In the genomic region with DNA sequence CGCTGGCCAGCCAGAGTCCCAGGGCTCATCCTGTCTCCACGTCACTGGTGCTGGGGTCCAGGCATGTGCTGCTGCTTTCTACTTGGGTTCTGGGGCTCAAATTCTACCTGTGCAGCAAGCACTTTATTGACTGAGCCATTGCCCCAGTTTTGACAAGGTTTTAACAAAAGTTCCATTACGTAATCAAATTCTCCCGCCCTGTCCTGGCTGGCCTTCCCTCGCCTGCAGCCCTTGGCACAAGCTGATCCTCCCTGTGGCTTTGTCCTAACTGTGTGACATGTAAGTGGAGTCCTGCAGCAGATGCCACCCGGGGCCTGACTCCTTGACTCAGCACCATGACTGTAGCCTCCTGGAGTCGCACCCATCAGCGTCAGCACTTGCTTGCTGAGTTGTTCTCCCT, we compare ENCODE assay signal across 22 mouse cellular contexts. TPM values are rescaled to one million over a fixed set of nuclear protein-coding genes. Genes with fewer than 3 reads are reported as not detected.
DNase-seq lines count a peak whose midpoint lies in the region; ATAC-seq and TF ChIP-seq lines count a peak whose summit lies in the region.
"Had no signal": no experiment of that assay in that cellular context is flagged by ENCODE, and none has a peak within 500 bp of the region (broad histone marks: within the 10 kb centered on the region; RNA-seq: fewer than 3 reads in every experiment).

No protein-coding gene starts in this region.

- peak; percentile 43 for DNase-seq in gastrocnemius, adult 2 months
- DNase-seq in gastrocnemius, postnatal 36 days, result no peak
- no peak for DNase-seq in lung, postnatal 4 days
- peak; percentile 57 for DNase-seq in adrenal gland, postnatal 10 days
- DNase-seq in embryo, embryonic 11 days, result no peak
- DNase-seq in thymus, postnatal 10 days (ENCODE audit: low spot score in 2 of 2), result no peak
- DNase-seq: gastrocnemius, postnatal 10 days; heart, postnatal 14 days; kidney, adult 18-20 months; layer of hippocampus, adult 9-11 months; retina, postnatal 1 day; right cerebral cortex, postnatal 25 days; thymus, postnatal 25 days had no signal

- intact Hi-C loops in gastrocnemius, adult 2 months (cut with DNase I), result no loop called here
- intact Hi-C loops in gastrocnemius, postnatal 36 days (cut with DNase I), result no loop called here

- H3K36me3 ChIP-seq in lung, embryonic 15.5 days, result no peaks in the 10 kb centered on the region
- H3K36me3 ChIP-seq: heart, embryonic 13.5 days; hindbrain, embryonic 12.5 days; midbrain, embryonic 15.5 days; neural tube, embryonic 13.5 days had no signal

- no peaks in the 10 kb centered on the region for H3K9me3 ChIP-seq in lung, embryonic 15.5 days
- H3K9me3 ChIP-seq: heart, embryonic 13.5 days; hindbrain, embryonic 12.5 days; midbrain, embryonic 15.5 days; neural tube, embryonic 13.5 days had no signal

- 0 out of 2 replicates have a peak, but pooled peaks cover 5% of the 10 kb centered on the region for H3K27me3 ChIP-seq in lung, embryonic 15.5 days

- 0 out of 2 replicates have a peak, but pooled peaks have one; percentile 36 for ATAC-seq in lung, embryonic 15.5 days (ENCODE audit: borderline replicate concordance, extremely low read depth, low FRiP score, low TSS enrichment)
- ATAC-seq: activated CD4-positive, CD25-positive, alpha-beta regulatory T cell, adult 4 months; forebrain, embryonic 14.5 days; midbrain, embryonic 15.5 days had no signal

- no peak for TF ChIP-seq CTCF in gastrocnemius, adult 2 months (IDR thresholded peaks at IDR 0.05)

- no peak overlapping the region for H3K4me2 ChIP-seq in lung, embryonic 15.5 days
- H3K4me2 ChIP-seq: heart, embryonic 13.5 days; hindbrain, embryonic 12.5 days; midbrain, embryonic 15.5 days; neural tube, embryonic 13.5 days had no signal

- no peak overlapping the region for H3K9ac ChIP-seq in lung, embryonic 15.5 days
- H3K9ac ChIP-seq: heart, embryonic 13.5 days; hindbrain, embryonic 12.5 days; midbrain, embryonic 15.5 days; neural tube, embryonic 13.5 days had no signal

- H3K27ac ChIP-seq in gastrocnemius, adult 2 months, result no peak overlapping the region
- no peak overlapping the region for H3K27ac ChIP-seq in lung, embryonic 15.5 days
- H3K27ac ChIP-seq: heart, embryonic 13.5 days; hindbrain, embryonic 12.5 days; macrophage; midbrain, embryonic 15.5 days; neural tube, embryonic 13.5 days had no signal

- WGBS in lung, embryonic 15.5 days, result 58% methylated on average over 8 of the region's 8 CpGs

- no peak overlapping the region for H3K4me3 ChIP-seq in gastrocnemius, adult 2 months
- no peak overlapping the region for H3K4me3 ChIP-seq in lung, embryonic 15.5 days
- H3K4me3 ChIP-seq: heart, embryonic 13.5 days; hindbrain, embryonic 12.5 days; midbrain, embryonic 15.5 days; myocyte; neural tube, embryonic 13.5 days had no signal

- no peaks in the 10 kb centered on the region for H3K4me1 ChIP-seq in lung, embryonic 15.5 days
- H3K4me1 ChIP-seq: heart, embryonic 13.5 days; hindbrain, embryonic 12.5 days; midbrain, embryonic 15.5 days; neural tube, embryonic 13.5 days had no signal

RNA-seq across cellular contexts. Expression of a gene that starts 16.3 kb away (rescaled TPM):
- total RNA-seq in gastrocnemius, adult 2 months (2021), result 1 to 10 TPM; 1.2 to 4.7 TPM
- 10 to 100 TPM in 1 of 2 experiments, 1 to 10 TPM in 1; 8.7 to 11.1 TPM for total RNA-seq in gastrocnemius, postnatal 36 days (2021)
- 10.9 and 13.1 TPM in 2 replicates for polyA plus RNA-seq in lung, embryonic 15.5 days (2015; fragmentation: Nextera tagmentation; extraction: Ambion mirVana)
- 1 to 10 TPM; 1.2 to 9.1 TPM for total RNA-seq in adrenal gland, postnatal 10 days (2021)
- polyA plus RNA-seq: activated CD4-positive, CD25-positive, alpha-beta regulatory T cell, adult 4 months; macrophage had no signal

RNA-seq across cellular contexts. Expression of a gene that starts 48.0 kb away (rescaled TPM):
- not detected for total RNA-seq in gastrocnemius, adult 2 months (2021)
- total RNA-seq in gastrocnemius, postnatal 36 days (2021), result not detected
- polyA plus RNA-seq in lung, embryonic 15.5 days (2015; fragmentation: Nextera tagmentation; extraction: Ambion mirVana), result 2.8 and 4.3 TPM in 2 replicates
- total RNA-seq in adrenal gland, postnatal 10 days (2021), result 1 to 10 TPM; 1.1 to 1.4 TPM
- total RNA-seq: gastrocnemius, postnatal 10 days had no signal
- polyA plus RNA-seq: activated CD4-positive, CD25-positive, alpha-beta regulatory T cell, adult 4 months had no signal

RNA-seq across cellular contexts. Expression of a gene that starts 52.0 kb away (rescaled TPM):
- total RNA-seq in gastrocnemius, adult 2 months (2021), result 1 to 10 TPM in 1 of 2 experiments, under 1 TPM in 1; 0.61 to 1.1 TPM
- 1 to 10 TPM in 1 of 2 experiments, under 1 TPM in 1; 0.94 to 1.5 TPM for total RNA-seq in gastrocnemius, postnatal 36 days (2021)
- 3.2 and 4.0 TPM in 2 replicates for polyA plus RNA-seq in lung, embryonic 15.5 days (2015; fragmentation: Nextera tagmentation; extraction: Ambion mirVana)
- 1 to 10 TPM; 2.5 to 4.8 TPM for total RNA-seq in adrenal gland, postnatal 10 days (2021)
- polyA plus RNA-seq: activated CD4-positive, CD25-positive, alpha-beta regulatory T cell, adult 4 months; macrophage had no signal

RNA-seq across cellular contexts. Expression of a gene that starts 55.6 kb away (rescaled TPM):
- total RNA-seq in gastrocnemius, adult 2 months (2021), result 1 to 10 TPM; 3.1 to 6.1 TPM
- 1 to 10 TPM; 2.7 TPM for total RNA-seq in gastrocnemius, postnatal 36 days (2021)
- 20.2 and 20.9 TPM in 2 replicates for polyA plus RNA-seq in lung, embryonic 15.5 days (2015; fragmentation: Nextera tagmentation; extraction: Ambion mirVana)
- total RNA-seq in adrenal gland, postnatal 10 days (2021), result 10 to 100 TPM; 14.2 to 24.3 TPM

Comparison
In these comparisons a context has a peak if more than half of its experiments do, and no peak if none do; other contexts are left out.
1. DNase-seq: peak in gastrocnemius, adult 2 months (single experiment) and adrenal gland, postnatal 10 days (single experiment); none in gastrocnemius, postnatal 36 days (0 of 2), lung, postnatal 4 days (0 of 2), embryo, embryonic 11 days (single experiment) and thymus, postnatal 10 days (0 of 2).